Comparison of ENCODE assay signal across 10 mouse cellular contexts in the genomic region with DNA sequence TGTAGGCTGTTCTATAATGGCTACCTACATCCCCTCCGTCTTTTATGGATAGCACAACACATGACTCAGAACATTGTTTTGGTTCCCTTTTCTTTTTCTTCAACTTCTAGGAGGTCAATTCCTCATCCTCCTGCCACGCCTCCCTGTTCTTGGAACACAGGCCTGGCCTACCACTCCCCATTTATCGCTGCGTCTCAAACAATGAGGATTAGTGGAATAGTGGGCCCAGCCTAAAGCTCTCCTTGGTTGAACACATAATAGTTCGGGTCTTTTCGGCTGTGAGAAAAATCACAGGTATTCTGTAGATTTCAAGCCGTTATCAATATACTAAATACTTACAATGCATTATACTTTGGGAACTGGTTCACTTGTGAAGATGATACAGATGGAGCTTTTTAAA. TPM values are rescaled to one million over a fixed set of nuclear protein-coding genes. Genes with fewer than 3 reads are reported as not detected.
DNase-seq lines count a peak whose midpoint lies in the region; ATAC-seq lines count a peak whose summit lies in the region.
"Had no signal": no experiment of that assay in that cellular context is flagged by ENCODE, and none has a peak within 500 bp of the region (broad histone marks: within the 10 kb centered on the region; RNA-seq: fewer than 3 reads in every experiment).

No protein-coding gene starts in this region.

- no peaks in the 10 kb centered on the region for H3K36me3 ChIP-seq in kidney, embryonic 14.5 days (ENCODE audit: control insufficient read depth, insufficient read depth, low read length)
- no peaks in the 10 kb centered on the region for H3K36me3 ChIP-seq in embryonic facial prominence, embryonic 12.5 days
- H3K36me3 ChIP-seq in hindbrain, embryonic 11.5 days (ENCODE audit: control insufficient read depth, insufficient read depth, low read length): no peaks in the 10 kb centered on the region
- no peaks in the 10 kb centered on the region for H3K36me3 ChIP-seq in midbrain, embryonic 15.5 days (replicated peaks)
- H3K36me3 ChIP-seq: G1E had no signal

- H3K4me2 ChIP-seq in kidney, embryonic 14.5 days (replicated peaks; ENCODE audit: low read depth, low read length): peak overlapping the region; percentile 99
- H3K4me2 ChIP-seq in embryonic facial prominence, embryonic 12.5 days (replicated peaks): peak overlapping the region; percentile 49
- peak overlapping the region; percentile 99 for H3K4me2 ChIP-seq in hindbrain, embryonic 11.5 days (replicated peaks; ENCODE audit: low read depth, low read length)
- H3K4me2 ChIP-seq in midbrain, embryonic 15.5 days: peak overlapping the region; percentile 78

- H3K27me3 ChIP-seq in kidney, embryonic 14.5 days (ENCODE audit: control insufficient read depth, insufficient read depth, low read length): peaks cover 3% of the 10 kb centered on the region; the same call in 1 of the 2 replicates
- H3K27me3 ChIP-seq in embryonic facial prominence, embryonic 12.5 days: no peaks in the 10 kb centered on the region
- no peaks in the 10 kb centered on the region for H3K27me3 ChIP-seq in hindbrain, embryonic 11.5 days (ENCODE audit: control insufficient read depth, insufficient read depth, low read length)
- no peaks in the 10 kb centered on the region for H3K27me3 ChIP-seq in midbrain, embryonic 15.5 days (replicated peaks)

- H3K4me1 ChIP-seq in kidney, embryonic 14.5 days (ENCODE audit: control insufficient read depth, insufficient read depth, low read length): peaks cover 4% of the 10 kb centered on the region
- peaks cover 11% of the 10 kb centered on the region; the same call in 1 of the 2 replicates for H3K4me1 ChIP-seq in embryonic facial prominence, embryonic 12.5 days
- H3K4me1 ChIP-seq in hindbrain, embryonic 11.5 days (replicated peaks; ENCODE audit: control insufficient read depth, insufficient read depth, low read length): 0 out of 2 replicates have a peak, but pooled peaks cover 3% of the 10 kb centered on the region
- H3K4me1 ChIP-seq in midbrain, embryonic 15.5 days: peaks cover 34% of the 10 kb centered on the region

- no peak for DNase-seq in kidney, postnatal 10 days
- DNase-seq in hindbrain, embryonic 11.5 days (ENCODE audit: low spot score): no peak
- no peak for DNase-seq in layer of hippocampus, postnatal 10 days (ENCODE audit: low spot score in 2 of 2)
- DNase-seq in urinary bladder, postnatal 25 days (ENCODE audit: low spot score): no peak
- DNase-seq in urinary bladder, adult 18-20 months (ENCODE audit: low spot score in 2 of 2): no peak
- DNase-seq: layer of hippocampus, adult 9-11 months had no signal

- 89% methylated on average over 7 of the region's 7 CpGs for WGBS in kidney, embryonic 14.5 days
- 80% methylated on average over 7 of the region's 7 CpGs for WGBS in embryonic facial prominence, embryonic 12.5 days
- 67% methylated on average over 7 of the region's 7 CpGs for WGBS in hindbrain, embryonic 11.5 days
- WGBS in midbrain, embryonic 15.5 days: 18% methylated on average over 7 of the region's 7 CpGs

- H3K4me3 ChIP-seq in kidney, embryonic 14.5 days (ENCODE audit: low read length): no peak overlapping the region
- H3K4me3 ChIP-seq in embryonic facial prominence, embryonic 12.5 days: no peak overlapping the region
- peak overlapping the region; percentile 97 for H3K4me3 ChIP-seq in hindbrain, embryonic 11.5 days (ENCODE audit: low read depth, low read length)
- peak overlapping the region; percentile 96 for H3K4me3 ChIP-seq in midbrain, embryonic 15.5 days

- no peak overlapping the region for H3K9ac ChIP-seq in kidney, embryonic 14.5 days (ENCODE audit: low read depth, low read length)
- peak overlapping the region; percentile 74; the same call in 1 of the 2 replicates for H3K9ac ChIP-seq in embryonic facial prominence, embryonic 12.5 days
- H3K9ac ChIP-seq in hindbrain, embryonic 11.5 days (ENCODE audit: low read depth, low read length): peak overlapping the region; percentile 68
- H3K9ac ChIP-seq in midbrain, embryonic 15.5 days: peak overlapping the region; percentile 96

- ATAC-seq in kidney, embryonic 14.5 days (ENCODE audit: low FRiP score, low TSS enrichment): no peak
- ATAC-seq in embryonic facial prominence, embryonic 12.5 days (ENCODE audit: insufficient number of reproducible peaks, insufficient read depth, low FRiP score, low TSS enrichment): no peak
- no peak for ATAC-seq in hindbrain, embryonic 11.5 days (ENCODE audit: low FRiP score)
- no peak for ATAC-seq in midbrain, embryonic 15.5 days (replicated peaks)

- H3K9me3 ChIP-seq in kidney, embryonic 14.5 days (ENCODE audit: control insufficient read depth, low read length): no peaks in the 10 kb centered on the region
- H3K9me3 ChIP-seq in embryonic facial prominence, embryonic 12.5 days: no peaks in the 10 kb centered on the region
- H3K9me3 ChIP-seq in hindbrain, embryonic 11.5 days (ENCODE audit: control insufficient read depth, low read length): no peaks in the 10 kb centered on the region
- H3K9me3 ChIP-seq in midbrain, embryonic 15.5 days: no peaks in the 10 kb centered on the region

- 0 out of 2 replicates have a peak overlapping the region, but pooled peaks have one; percentile 47 for H3K27ac ChIP-seq in kidney, embryonic 14.5 days (ENCODE audit: low read depth, low read length)
- H3K27ac ChIP-seq in embryonic facial prominence, embryonic 12.5 days: no peak overlapping the region
- peak overlapping the region; percentile 2; the same call in 1 of the 2 replicates for H3K27ac ChIP-seq in hindbrain, embryonic 11.5 days (ENCODE audit: low read depth, low read length)
- H3K27ac ChIP-seq in midbrain, embryonic 15.5 days: peak overlapping the region; percentile 100

RNA-seq across cellular contexts. Expression of a gene that starts 1.8 kb away (rescaled TPM):
- 96.7 and 105 TPM in 2 replicates for polyA plus RNA-seq in kidney, embryonic 14.5 days (2014; fragmentation: Nextera tagmentation; extraction: Ambion mirVana)
- 87.3 and 89.7 TPM in 2 replicates for polyA plus RNA-seq in embryonic facial prominence, embryonic 12.5 days (2016; fragmentation: Nextera tagmentation; extraction: Ambion mirVana)
- polyA plus RNA-seq in hindbrain, embryonic 11.5 days (2014; fragmentation: Nextera tagmentation; extraction: Ambion mirVana): 108 and 123 TPM in 2 replicates
- polyA plus RNA-seq in midbrain, embryonic 15.5 days (2015; fragmentation: Nextera tagmentation; extraction: Ambion mirVana): 146 and 164 TPM in 2 replicates
- total RNA-seq in layer of hippocampus, postnatal 10 days (2021): 100 to 1,000 TPM; 130 to 134 TPM

RNA-seq across cellular contexts. Expression of a gene that starts 3.0 kb away (rescaled TPM):
- 3.4 and 4.6 TPM in 2 replicates for polyA plus RNA-seq in kidney, embryonic 14.5 days (2014; fragmentation: Nextera tagmentation; extraction: Ambion mirVana)
- polyA plus RNA-seq in embryonic facial prominence, embryonic 12.5 days (2016; fragmentation: Nextera tagmentation; extraction: Ambion mirVana): 7.0 and 7.1 TPM in 2 replicates
- 9.1 and 16.8 TPM in 2 replicates for polyA plus RNA-seq in hindbrain, embryonic 11.5 days (2014; fragmentation: Nextera tagmentation; extraction: Ambion mirVana)
- polyA plus RNA-seq in midbrain, embryonic 15.5 days (2015; fragmentation: Nextera tagmentation; extraction: Ambion mirVana): 18.4 and 22.8 TPM in 2 replicates
- total RNA-seq in layer of hippocampus, postnatal 10 days (2021): 10 to 100 TPM; 18.4 to 20.9 TPM
- polyA plus RNA-seq: G1E had no signal

Comparison
In these comparisons a context has a peak if more than half of its experiments do, and no peak if none do; other contexts are left out.
1. H3K4me2 ChIP-seq: peak in every context shown above with its lines; median percentile 99 in kidney, embryonic 14.5 days; 99 in hindbrain, embryonic 11.5 days; 78 in midbrain, embryonic 15.5 days; 49 in embryonic facial prominence, embryonic 12.5 days.
2. H3K4me3 ChIP-seq: peak in hindbrain, embryonic 11.5 days (single experiment) and midbrain, embryonic 15.5 days (single experiment); none in kidney, embryonic 14.5 days (single experiment) and embryonic facial prominence, embryonic 12.5 days (single experiment).